Mouse (Mus musculus) bone marrow, adult 2 months (tissue): ENCODE results near the gene Gng13.

Source experiments
- CTCF ChIP-seq: fragments of 200-500 bp; IDR thresholded peaks from 2 replicates; pipeline ENCODE4 v1.5.1; 2011; ENCODE audit warnings: low read length, control low read depth; ENCODE audit not compliant: control insufficient read depth, insufficient read depth
- POLR2A ChIP-seq: fragments of 200-500 bp; IDR thresholded peaks from 2 replicates; pipeline ENCODE4 v1.6.1; 2011; ENCODE audit warnings: low read depth, mild to moderate bottlenecking, control low read depth, low read length, borderline replicate concordance; ENCODE audit not compliant: control insufficient read depth

DNA sequence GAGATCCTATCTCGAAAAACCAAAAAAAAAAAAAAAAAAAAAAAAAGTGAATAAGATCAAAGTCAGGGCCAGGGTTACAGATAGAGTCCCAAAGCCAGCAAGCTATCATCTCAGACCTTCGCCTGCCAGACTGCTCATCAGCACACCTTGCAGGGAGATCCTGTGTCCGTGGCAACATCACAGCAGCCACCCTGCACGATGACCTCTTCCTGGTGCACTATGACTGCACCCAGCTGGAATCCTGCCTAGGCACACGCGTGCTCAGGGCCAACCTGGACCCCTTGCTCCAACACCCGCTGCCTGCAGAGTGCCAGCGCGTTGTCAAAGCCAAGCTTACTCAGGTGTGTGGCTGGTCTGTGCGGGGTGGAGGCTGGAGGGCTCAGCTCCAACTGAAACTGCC, 27.3 kb downstream of the Gng13 start:
- TF ChIP-seq CTCF (no peak), POLR2A (no peak)
